Mouse (Mus musculus) hindbrain, embryonic 11.5 days (tissue): ENCODE measurements at regions not wholly inside any gene's neighbourhood (a gene's known extent, or its start where the extent isn't known, plus 50 kb on each side); places are given as distances from the start of the nearest gene placed in this dataset.

Experiments
- ATAC-seq: fragments of 200-750 bp; cut with Nextera tagmentation; 2 replicates; pipeline ENCODE4 v1.8.0; 2017; ENCODE audit warnings: mild to moderate bottlenecking, moderate TSS enrichment, moderate library complexity; ENCODE audit not compliant: low FRiP score
- DNase-seq: peaks from one replicate; pipeline ENCODE4 v3.0.0-alpha.2; 2015; ENCODE audit warnings: low spot score
- H3K27ac ChIP-seq: fragments of 300-500 bp; sonication (generic); 2 replicates; pipeline ENCODE4 v1.5.1; 2014; ENCODE audit warnings: mild to moderate bottlenecking, low read depth, low read length
- H3K27me3 ChIP-seq: fragments of 300-500 bp; sonication (generic); 2 replicates; pipeline ENCODE4 v1.6.1; 2014; ENCODE audit warnings: mild to moderate bottlenecking, low read length, moderate library complexity, mixed read lengths; ENCODE audit not compliant: control insufficient read depth, insufficient read depth
- H3K36me3 ChIP-seq: fragments of 300-500 bp; sonication (generic); 2 replicates; pipeline ENCODE4 v1.6.1; 2014; ENCODE audit warnings: mild to moderate bottlenecking, low read length, moderate library complexity, mixed read lengths; ENCODE audit not compliant: control insufficient read depth, insufficient read depth
- H3K4me1 ChIP-seq: fragments of 300-500 bp; sonication (generic); replicated peaks from 2 replicates; pipeline ENCODE4 v1.6.1; 2014; ENCODE audit warnings: low read length, mixed read lengths; ENCODE audit not compliant: control insufficient read depth, insufficient read depth
- H3K4me2 ChIP-seq: fragments of 300-500 bp; sonication (generic); replicated peaks from 2 replicates; pipeline ENCODE4 v1.6.1; 2014; ENCODE audit warnings: mild to moderate bottlenecking, low read depth, low read length
- H3K4me3 ChIP-seq: fragments of 300-500 bp; sonication (generic); 2 replicates; pipeline ENCODE4 v1.5.1; 2014; ENCODE audit warnings: low read depth, low read length
- H3K9ac ChIP-seq: fragments of 300-500 bp; sonication (generic); 2 replicates; pipeline ENCODE4 v1.6.1; 2014; ENCODE audit warnings: low read depth, low read length
- H3K9me3 ChIP-seq: fragments of 300-500 bp; sonication (generic); 2 replicates; pipeline ENCODE4 v1.6.1; 2016; ENCODE audit warnings: low read length; ENCODE audit not compliant: control insufficient read depth
- WGBS: fragments of 180-500 bp; shearing (Covaris S2); extraction: QIAGEN DNeasy Blood & Tissue Kit; methylation state at CpG from one replicate; pipeline ENCODE4 v1.1.7; 2014; 5-methylcytosine and 5-hydroxymethylcytosine counted together

GRCm38 (mm10) chr12:33626092-33626882 is 196.9 kb downstream of the Twistnb start:
- Histone ChIP-seq H3K9ac (no peak overlapping the region), H3K4me3 (no peak overlapping the region), H3K27ac (no peak overlapping the region), H3K27me3 (no peaks in the 10 kb centered on the region), H3K9me3 (no peaks in the 10 kb centered on the region), H3K4me2 (no peak overlapping the region), H3K4me1 (no peaks in the 10 kb centered on the region), H3K36me3 (no peaks in the 10 kb centered on the region)
- no peak for ATAC-seq
- WGBS: 83% methylated on average over 4 of the region's 4 CpGs
- no peak for DNase-seq

GRCm38 (mm10) chr12:33652597-33652996 is 223.2 kb downstream of the Twistnb start:
- Histone ChIP-seq H3K9me3 (no peaks in the 10 kb centered on the region), H3K4me1 (no peaks in the 10 kb centered on the region), H3K4me2 (no peak overlapping the region), H3K27me3 (no peaks in the 10 kb centered on the region), H3K27ac (no peak overlapping the region), H3K9ac (no peak overlapping the region), H3K36me3 (no peaks in the 10 kb centered on the region), H3K4me3 (no peak overlapping the region)
- DNase-seq (no peak), ATAC-seq (no peak)
- 89% methylated on average over 1 of the region's 1 CpGs for WGBS

- Histone ChIP-seq H3K27ac (no peak overlapping the region), H3K4me3 (no peak overlapping the region), H3K4me1 (no peaks in the 10 kb centered on the region), H3K4me2 (no peak overlapping the region), H3K9me3 (no peaks in the 10 kb centered on the region), H3K9ac (no peak overlapping the region), H3K27me3 (no peaks in the 10 kb centered on the region), H3K36me3 (no peaks in the 10 kb centered on the region)
- 87% methylated on average over 6 of the region's 6 CpGs for WGBS
- ATAC-seq (no peak), DNase-seq (no peak)
Measured at GRCm38 (mm10) chr12:33675508-33675907, 246.1 kb downstream of the Twistnb start.

GRCm38 (mm10) chr12:33692870-33693269 is 235.4 kb upstream of the Ferd3l start:
- H3K9me3 ChIP-seq: no peaks in the 10 kb centered on the region
- ATAC-seq (no peak), DNase-seq (no peak)
- H3K4me2 ChIP-seq: no peak overlapping the region
- no peaks in the 10 kb centered on the region for H3K4me1 ChIP-seq
- no peak overlapping the region for H3K27ac ChIP-seq
- WGBS: 88% methylated on average over 3 of the region's 3 CpGs
- H3K9ac ChIP-seq: no peak overlapping the region
- no peak overlapping the region for H3K4me3 ChIP-seq
- no peaks in the 10 kb centered on the region for H3K27me3 ChIP-seq
- no peaks in the 10 kb centered on the region for H3K36me3 ChIP-seq

- ATAC-seq (no peak), DNase-seq (no peak)
- Histone ChIP-seq H3K27me3 (no peaks in the 10 kb centered on the region), H3K4me2 (no peak overlapping the region), H3K4me1 (no peaks in the 10 kb centered on the region), H3K4me3 (no peak overlapping the region), H3K9me3 (no peaks in the 10 kb centered on the region), H3K36me3 (no peaks in the 10 kb centered on the region), H3K9ac (no peak overlapping the region), H3K27ac (no peak overlapping the region)
- WGBS: 80% methylated on average over 3 of the region's 3 CpGs
Measured at GRCm38 (mm10) chr12:33714392-33714791, 213.8 kb upstream of the Ferd3l start.

- Histone ChIP-seq H3K36me3 (no peaks in the 10 kb centered on the region), H3K9ac (no peak overlapping the region), H3K9me3 (no peaks in the 10 kb centered on the region), H3K4me3 (no peak overlapping the region), H3K4me1 (no peaks in the 10 kb centered on the region), H3K4me2 (no peak overlapping the region), H3K27me3 (no peaks in the 10 kb centered on the region), H3K27ac (no peak overlapping the region)
- WGBS: 77% methylated on average over 2 of the region's 2 CpGs
- DNase-seq (no peak), ATAC-seq (no peak)
Measured at GRCm38 (mm10) chr12:33715997-33716396, 212.2 kb upstream of the Ferd3l start.

- DNase-seq: no peak
- no peak for ATAC-seq
Measured at GRCm38 (mm10) chr12:33717053-33717452, 211.2 kb upstream of the Ferd3l start.

GRCm38 (mm10) chr12:33717601-33718260 is 210.5 kb upstream of the Ferd3l start:
- Histone ChIP-seq H3K9ac (no peak overlapping the region), H3K9me3 (no peaks in the 10 kb centered on the region), H3K4me3 (no peak overlapping the region), H3K4me2 (no peak overlapping the region), H3K36me3 (no peaks in the 10 kb centered on the region), H3K4me1 (no peaks in the 10 kb centered on the region), H3K27me3 (no peaks in the 10 kb centered on the region), H3K27ac (no peak overlapping the region)
- ATAC-seq (no peak), DNase-seq (peak; percentile 50)
- 41% methylated on average over 14 of the region's 14 CpGs for WGBS

More at GRCm38 (mm10) chr12:33717053-33717452, 211.2 kb upstream of the Ferd3l start:
- Histone ChIP-seq H3K4me2 (no peak overlapping the region), H3K4me3 (no peak overlapping the region), H3K9ac (no peak overlapping the region), H3K27me3 (no peaks in the 10 kb centered on the region), H3K36me3 (no peaks in the 10 kb centered on the region), H3K9me3 (no peaks in the 10 kb centered on the region), H3K4me1 (no peaks in the 10 kb centered on the region), H3K27ac (no peak overlapping the region)
- 47% methylated on average over 4 of the region's 4 CpGs for WGBS

GRCm38 (mm10) chr12:33719063-33719462 is 209.2 kb upstream of the Ferd3l start:
- Histone ChIP-seq H3K4me1 (no peaks in the 10 kb centered on the region), H3K4me3 (no peak overlapping the region), H3K9me3 (no peaks in the 10 kb centered on the region), H3K4me2 (no peak overlapping the region), H3K27ac (no peak overlapping the region), H3K36me3 (no peaks in the 10 kb centered on the region), H3K27me3 (no peaks in the 10 kb centered on the region), H3K9ac (no peak overlapping the region)
- no peak for ATAC-seq
- no peak for DNase-seq
- WGBS: 68% methylated on average over 7 of the region's 7 CpGs
